Mouse (Mus musculus): ENCODE data around the gene Lrrc8c.

Gene Lrrc8c

GRCm38 (mm10) chr5:105557777-105558240, 38.6 kb downstream of the Lrrc8c start:
- no peak for DNase-seq

DNA sequence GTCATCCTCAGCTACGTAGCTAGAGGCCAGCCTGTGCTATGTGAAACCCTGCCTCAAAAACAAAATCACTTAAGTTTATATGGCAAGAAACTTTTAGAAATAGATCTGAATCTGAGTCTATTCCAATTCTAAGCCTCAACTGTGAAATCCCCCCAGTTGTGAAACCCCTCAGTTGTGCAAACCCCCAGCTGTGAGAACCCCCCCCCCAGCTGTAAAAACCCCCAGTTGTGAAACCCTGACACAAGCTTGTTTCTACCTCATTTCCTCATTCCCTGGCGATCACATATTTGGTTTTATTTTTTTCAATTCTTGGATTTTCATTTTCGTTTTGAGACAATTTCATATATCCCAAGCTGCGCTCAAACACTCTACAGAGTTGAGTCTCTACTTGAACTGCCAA, 39.3 kb downstream of the Lrrc8c start:
- no peak for DNase-seq

- DNase-seq = no peak
Measured at GRCm38 (mm10) chr5:105561926-105562325, 42.7 kb downstream of the Lrrc8c start.

DNA sequence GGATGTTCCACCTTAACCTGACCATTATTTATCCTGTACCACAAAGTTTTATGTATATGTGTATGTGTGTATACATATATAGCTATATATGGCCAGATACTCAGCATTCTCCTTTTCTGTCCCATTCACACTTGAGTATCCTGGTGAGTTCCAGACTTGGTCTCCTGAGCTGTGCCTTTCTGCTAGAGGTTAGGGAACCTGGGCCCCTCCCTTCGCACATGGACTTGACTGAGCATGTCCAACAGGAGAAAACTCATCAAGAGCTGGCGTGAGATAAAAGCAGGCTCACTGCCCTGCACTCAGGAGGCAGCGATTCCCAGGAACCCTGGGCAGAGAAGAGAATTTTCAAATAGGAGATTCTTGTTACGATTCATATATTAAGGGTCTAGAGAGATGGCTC, 45.6 kb downstream of the Lrrc8c start:
- no peak for DNase-seq

DNA sequence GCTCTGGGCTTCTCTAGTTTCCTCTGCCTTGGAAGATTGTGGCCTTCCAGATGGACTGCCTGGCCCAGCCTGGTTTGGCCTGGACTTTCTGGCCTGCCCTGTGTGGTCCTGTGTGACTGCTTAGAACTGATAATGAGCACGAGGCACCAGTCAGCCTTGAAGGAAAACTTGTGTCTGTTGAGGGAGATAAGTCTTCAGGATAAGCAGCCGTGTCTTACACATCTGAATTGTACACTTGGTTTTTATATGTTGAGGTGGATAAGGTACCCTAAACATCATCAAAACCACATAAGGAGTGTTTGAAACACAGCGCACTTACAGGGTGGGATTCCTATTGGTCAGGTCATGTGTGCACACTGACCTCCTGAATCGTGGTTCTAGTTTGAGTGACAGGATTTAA, 46.6 kb downstream of the Lrrc8c start:
- no peak for DNase-seq

- no peak for DNase-seq
Measured at GRCm38 (mm10) chr5:105566852-105567412, 47.7 kb downstream of the Lrrc8c start.

DNA sequence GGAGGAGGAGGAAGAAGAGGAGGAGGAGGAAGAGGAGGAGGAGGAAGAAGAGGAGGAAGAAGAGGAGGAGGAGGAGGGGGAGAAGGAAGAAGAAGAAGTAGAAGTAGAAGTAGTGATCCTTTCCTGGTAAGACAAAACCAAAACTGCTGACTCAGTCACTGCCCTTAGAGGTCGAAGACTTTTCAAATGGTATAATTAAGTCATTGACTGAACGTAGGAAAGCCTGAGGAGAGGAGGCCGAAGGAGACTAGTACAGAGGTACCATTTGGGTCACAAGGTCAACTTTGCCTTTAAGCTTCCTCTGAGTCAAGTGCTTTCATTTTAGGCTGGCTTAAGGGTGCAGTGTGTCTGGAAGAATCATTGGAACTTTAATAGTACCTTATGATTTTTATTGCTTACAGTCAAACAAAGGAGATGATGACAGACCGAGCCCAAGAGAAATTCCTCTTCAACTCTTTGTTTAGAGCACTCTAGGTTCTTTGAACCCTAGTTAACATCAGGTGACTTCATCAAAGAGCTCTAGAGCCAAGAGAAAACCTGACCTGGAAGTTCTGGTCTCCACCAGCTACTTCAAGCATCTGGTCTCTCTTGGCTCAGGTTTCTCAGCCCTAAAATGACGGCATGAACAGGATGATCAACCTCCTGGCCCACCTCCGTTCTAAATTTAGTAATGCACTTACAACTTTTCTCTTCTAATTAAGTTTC, 49.0 kb downstream of the Lrrc8c start:
- no peak for DNase-seq

DNA sequence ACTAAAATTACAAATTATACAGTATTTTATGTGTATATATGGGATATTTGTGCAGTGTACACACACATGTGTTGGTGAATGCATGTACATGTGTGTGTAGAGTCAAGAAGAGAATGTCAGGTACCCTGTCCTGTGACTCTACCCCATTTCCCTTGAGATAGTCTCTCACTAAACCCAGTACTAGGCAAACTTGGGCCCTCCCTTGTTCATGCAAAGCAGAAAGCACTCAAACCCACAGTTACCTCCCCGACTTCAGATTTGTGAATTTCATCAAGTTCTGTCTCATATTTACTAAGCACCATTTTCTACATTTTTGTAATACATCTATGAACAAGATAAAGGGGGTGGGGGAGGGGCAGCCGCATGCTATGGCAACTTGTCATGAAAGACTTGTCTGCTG, 50.0 kb downstream of the Lrrc8c start:
- DNase-seq = no peak

DNA sequence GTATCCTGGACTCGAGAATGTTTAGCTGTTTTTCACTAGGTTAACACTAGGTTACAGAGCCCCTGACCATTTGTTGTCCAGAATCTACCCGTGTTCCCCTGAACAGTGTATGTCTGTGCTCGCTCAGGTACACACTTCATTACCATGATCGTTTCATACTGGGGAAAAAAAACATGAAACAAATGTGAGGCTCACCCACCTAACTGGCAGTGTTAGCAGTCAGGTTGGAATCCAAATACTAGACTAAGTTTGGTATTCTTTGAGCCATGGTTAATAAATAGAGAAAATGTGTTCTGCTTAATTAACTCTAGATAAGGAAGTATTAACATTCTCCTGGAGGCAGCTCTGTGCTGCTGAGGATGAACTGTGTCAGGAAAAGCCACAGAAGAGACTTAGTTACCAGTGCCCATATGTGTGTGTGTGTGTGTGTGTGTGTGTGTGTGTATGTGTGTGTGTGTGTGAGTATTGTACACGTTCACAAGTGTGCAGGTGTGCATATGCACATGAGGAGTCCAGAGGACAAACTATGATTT, 53.0 kb downstream of the Lrrc8c start:
- no peak for DNase-seq

DNA sequence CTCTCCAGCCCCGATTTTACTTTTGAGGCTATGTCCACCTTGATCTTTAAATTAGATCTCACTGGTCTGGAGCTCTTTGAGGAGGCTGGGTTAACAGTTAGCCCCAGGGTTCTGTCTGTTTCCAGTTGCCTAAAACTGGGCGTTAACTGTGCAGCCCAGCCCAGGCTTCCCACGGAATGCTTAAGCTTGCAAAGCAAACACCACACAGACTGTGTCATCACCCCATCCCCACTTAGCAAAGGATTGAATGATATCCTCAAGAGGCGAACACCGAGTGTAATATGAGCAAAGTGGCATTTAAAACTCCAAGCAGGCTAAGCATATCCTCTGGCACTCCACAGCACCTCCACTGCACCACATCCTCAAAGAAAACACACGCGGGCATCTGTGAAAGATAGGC, 53.7 kb downstream of the Lrrc8c start:
- DNase-seq = no peak

GRCm38 (mm10) chr5:105574835-105575234, 55.6 kb downstream of the Lrrc8c start:
- DNase-seq = no peak

GRCm38 (mm10) chr5:105575839-105576238, 56.7 kb downstream of the Lrrc8c start:
- peak; percentile 4 for DNase-seq

- no peak for DNase-seq
Measured at GRCm38 (mm10) chr5:105580909-105581308, 61.7 kb downstream of the Lrrc8c start.

DNA sequence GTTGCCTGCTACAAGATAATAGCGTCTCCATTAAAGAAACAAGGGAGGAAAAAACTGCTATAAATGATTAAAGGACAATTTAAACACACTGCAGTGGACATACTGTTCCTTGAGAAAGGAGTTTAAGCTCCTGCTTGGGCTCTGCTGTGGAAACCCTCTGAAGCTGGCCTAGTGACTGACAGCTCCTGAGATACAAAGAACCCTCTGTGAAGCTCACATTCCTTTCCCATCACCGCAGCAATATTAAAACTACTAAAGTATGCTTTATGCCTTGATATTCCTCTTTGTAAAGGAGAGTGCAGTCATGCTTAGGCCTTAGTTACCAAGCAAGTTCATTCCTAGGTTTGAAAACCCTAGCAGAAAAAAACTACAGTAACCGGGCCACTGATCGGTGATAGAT, 66.7 kb downstream of the Lrrc8c start:
- no peak for DNase-seq

GRCm38 (mm10) chr5:105586655-105587054, 67.5 kb downstream of the Lrrc8c start:
- DNase-seq = no peak

DNA sequence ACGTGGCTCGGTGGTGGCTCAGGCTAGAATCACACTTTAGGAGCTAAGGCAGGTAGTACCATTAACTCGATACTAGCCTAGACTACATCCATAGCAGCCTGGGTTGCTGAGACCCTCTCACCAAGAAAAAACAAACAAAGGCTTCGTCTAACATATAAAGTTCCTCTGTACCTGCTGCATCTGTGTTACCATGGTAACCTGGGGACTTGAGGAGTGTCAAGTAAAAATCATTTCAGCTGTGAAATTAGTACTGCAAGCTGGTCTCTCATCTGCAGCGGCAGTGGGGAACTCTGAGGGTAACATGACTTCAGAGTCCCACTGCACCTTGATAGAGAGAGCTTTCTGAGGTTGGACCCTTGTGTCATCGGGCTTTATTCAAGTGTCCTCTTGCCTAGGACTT, 68.3 kb downstream of the Lrrc8c start:
- DNase-seq = no peak

- no peak for DNase-seq
Measured at GRCm38 (mm10) chr5:105588683-105589082, 69.5 kb downstream of the Lrrc8c start.

DNA sequence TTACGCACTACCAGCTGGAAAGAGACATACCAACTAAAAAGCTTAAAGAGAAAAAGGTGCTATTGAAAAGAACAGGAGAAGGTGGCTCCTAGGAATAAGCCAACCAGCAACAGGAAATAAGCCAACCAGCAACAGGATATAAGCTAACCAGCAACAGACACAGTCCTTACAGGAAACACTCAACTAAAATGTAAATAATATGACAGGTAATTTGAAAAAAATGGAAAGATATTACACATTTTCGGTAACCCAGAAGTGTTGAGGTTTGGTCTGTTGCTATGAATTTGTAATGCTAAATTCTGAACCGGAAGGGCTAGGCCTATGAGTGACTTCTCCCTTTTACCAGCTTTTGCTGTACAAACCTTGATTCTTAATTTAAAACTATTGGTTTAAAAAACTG, 69.9 kb downstream of the Lrrc8c start:
- DNase-seq = no peak

DNA sequence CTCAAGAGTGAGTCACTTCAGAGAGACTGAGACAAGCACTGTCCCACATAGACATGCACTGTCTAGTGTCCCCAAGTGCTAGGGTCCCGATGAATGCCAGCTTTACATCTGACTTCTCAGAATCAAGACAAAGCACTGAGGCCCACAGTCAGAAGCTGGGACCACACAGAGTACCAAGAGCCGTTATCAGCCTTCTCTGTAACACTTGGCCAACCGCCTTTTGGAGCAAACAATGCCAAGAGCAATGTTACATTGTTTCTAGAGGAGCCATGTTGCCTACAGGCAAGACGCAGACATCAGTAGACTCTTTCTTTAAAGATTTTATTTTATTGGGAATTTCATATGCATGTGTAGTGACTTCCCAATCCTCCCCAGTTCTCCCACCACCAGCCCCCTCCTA, 73.2 kb downstream of the Lrrc8c start:
- DNase-seq = no peak

- no peak for DNase-seq
Measured at GRCm38 (mm10) chr5:105593630-105594029, 74.4 kb downstream of the Lrrc8c start.

DNA sequence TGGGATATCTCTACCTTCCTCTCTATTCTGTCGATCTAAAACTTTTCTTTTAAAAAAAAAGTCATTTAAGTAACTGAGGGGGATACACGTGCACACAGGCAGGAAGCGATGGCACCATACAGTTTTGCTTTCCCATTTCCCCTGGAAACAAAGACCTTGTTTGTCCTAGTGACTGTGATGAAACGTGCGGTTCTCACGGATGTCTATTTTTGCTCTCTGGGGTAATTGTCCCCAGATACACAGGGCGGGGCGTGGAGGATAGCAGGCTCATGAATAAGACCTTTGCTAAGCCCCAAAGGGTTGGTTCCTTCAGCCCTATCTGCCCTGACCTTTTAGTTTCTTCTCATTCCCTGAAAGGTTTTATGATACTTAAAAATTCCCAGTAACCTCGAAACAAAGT, 79.7 kb downstream of the Lrrc8c start:
- DNase-seq = no peak

- no peak for DNase-seq
Measured at GRCm38 (mm10) chr5:105599315-105599714, 80.1 kb downstream of the Lrrc8c start.

DNA sequence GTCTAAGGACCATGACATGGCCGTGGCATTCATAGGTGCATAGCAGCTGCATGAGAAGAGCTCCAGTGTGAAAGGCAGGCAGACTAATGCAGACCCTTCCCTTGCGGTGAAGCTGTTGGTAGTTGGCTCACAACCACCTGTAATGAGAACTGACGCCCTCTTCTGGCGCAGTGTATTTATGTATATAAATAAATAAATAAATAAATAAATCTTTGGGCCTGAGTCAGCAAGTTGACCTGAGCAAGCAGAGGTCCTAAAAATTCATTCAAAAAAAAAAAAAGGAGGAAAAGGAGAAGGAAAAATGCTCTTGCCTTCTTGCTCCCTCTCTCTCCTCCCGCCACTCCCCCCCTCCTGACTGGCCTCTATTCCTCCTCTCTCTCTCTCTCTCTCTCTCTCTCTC, 81.8 kb downstream of the Lrrc8c start:
- DNase-seq = no peak

DNA sequence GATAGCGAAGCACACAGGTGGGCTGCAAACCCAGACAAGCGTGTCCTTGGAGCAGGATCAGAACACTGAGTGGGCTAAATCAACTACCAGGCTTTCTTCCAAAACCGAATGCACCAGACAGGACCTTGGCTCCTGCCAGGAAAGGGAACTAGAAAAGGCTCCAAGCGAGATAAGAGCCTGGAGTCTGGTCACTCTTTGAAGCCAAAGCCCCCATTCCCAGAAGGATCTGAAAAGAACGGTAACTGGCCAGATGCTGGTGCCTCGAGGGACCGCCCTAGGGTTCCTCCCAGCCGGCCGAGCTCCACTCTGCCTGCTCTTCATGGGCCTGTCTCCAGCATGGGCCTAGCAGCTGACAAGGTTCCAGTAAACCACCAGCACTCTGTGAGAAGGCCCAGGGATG, 83.4 kb downstream of the Lrrc8c start:
- no peak for DNase-seq

GRCm38 (mm10) chr5:105605736-105606135, 86.5 kb downstream of the Lrrc8c start:
- no peak for DNase-seq

Measured in cerebellum, adult 9-10 months (tissue).